Mouse (Mus musculus) heart, embryonic 14.5 days (tissue): ENCODE data around the gene Sap18. TPM values are rescaled to one million over a fixed set of nuclear protein-coding genes. Genes with fewer than 3 reads are reported as not detected.
"Not testable (repeated sequence)": the region's sequence is repeated elsewhere in the genome, so short reads cannot be mapped to it uniquely, and the experiment has no call there.

Experiments used
- ATAC-seq: fragments of 200-750 bp; cut with Nextera tagmentation; 2 replicates; pipeline ENCODE4 v1.8.0; 2017; ENCODE audit warnings: low read depth, moderate TSS enrichment; ENCODE audit not compliant: insufficient number of reproducible peaks, insufficient read depth, low FRiP score
- H3K27ac ChIP-seq, 2 experiments: fragments of 200-500 bp in 1 of 2; fragments of 300-500 bp in 1 of 2; sonication (generic) in 1 of 2; replicated peaks in 1 of 2; 2 replicates each; pipeline ENCODE4 v1.5.1; 2012 to 2014; ENCODE audit warnings: low read depth in 2 of 2, low read length in 2 of 2, control low read depth in 1 of 2, mild to moderate bottlenecking in 1 of 2, mixed read lengths in 1 of 2; ENCODE audit not compliant: control insufficient read depth in 1 of 2, insufficient read depth in 1 of 2
- H3K27me3 ChIP-seq: fragments of 300-500 bp; sonication (generic); 2 replicates; pipeline ENCODE4 v1.6.1; 2014; ENCODE audit warnings: mild to moderate bottlenecking, low read length, control low read depth; ENCODE audit not compliant: control insufficient read depth, insufficient read depth
- H3K36me3 ChIP-seq: fragments of 300-500 bp; sonication (generic); 2 replicates; pipeline ENCODE4 v1.6.1; 2014; ENCODE audit warnings: mild to moderate bottlenecking, control low read depth, low read length, mixed read lengths; ENCODE audit not compliant: control insufficient read depth, insufficient read depth
- H3K4me1 ChIP-seq, 2 experiments: fragments of 200-500 bp in 1 of 2; fragments of 300-500 bp in 1 of 2; sonication (generic) in 1 of 2; 2 replicates each; pipeline ENCODE4 v1.6.1; 2012 to 2014; ENCODE audit warnings: low read length in 2 of 2, control low read depth in 1 of 2, mixed read lengths in 1 of 2; ENCODE audit not compliant: control insufficient read depth in 2 of 2, insufficient read depth in 2 of 2
- H3K4me2 ChIP-seq: fragments of 300-500 bp; sonication (generic); 2 replicates; pipeline ENCODE4 v1.6.1; 2014; ENCODE audit warnings: mild to moderate bottlenecking, low read length
- H3K4me3 ChIP-seq, 2 experiments: fragments of 200-500 bp in 1 of 2; fragments of 300-500 bp in 1 of 2; sonication (generic) in 1 of 2; 2 replicates each; pipeline ENCODE4 v1.5.1; 2012 to 2014; ENCODE audit warnings: low read length in 2 of 2, mild to moderate bottlenecking in 2 of 2, control low read depth in 1 of 2, low read depth in 1 of 2, moderate library complexity in 1 of 2; ENCODE audit not compliant: control insufficient read depth in 1 of 2, insufficient read depth in 1 of 2
- H3K9ac ChIP-seq: fragments of 300-500 bp; sonication (generic); 2 replicates; pipeline ENCODE4 v1.6.1; 2014; ENCODE audit warnings: mild to moderate bottlenecking, low read length
- H3K9me3 ChIP-seq: fragments of 300-500 bp; sonication (generic); 2 replicates; pipeline ENCODE4 v1.6.1; 2016; ENCODE audit warnings: low read length, control low read depth; ENCODE audit not compliant: control insufficient read depth
- WGBS: fragments of 180-500 bp; shearing (Covaris S2); extraction: QIAGEN DNeasy Blood & Tissue Kit; methylation state at CpG from one replicate; pipeline ENCODE4 v1.1.7; 2014; 5-methylcytosine and 5-hydroxymethylcytosine counted together
- polyA plus RNA-seq: library from polyadenylated mRNA; unstranded; fragments of >200 nt; fragmentation: Nextera tagmentation; extraction: Ambion mirVana; gene quantifications from 2 replicates; pipeline ENCODE4 v1.2.1, GENCODE M21; 2014

Sap18 gene
- polyA plus RNA-seq, 1 experiment from 2014 or later, result 23.3 TPM

- no peak for ATAC-seq
- Histone ChIP-seq H3K4me2 (peak overlapping the region; percentile 80), H3K4me1 (peaks cover 0 to 9% of the 10 kb centered on the region in 2 experiments; a peak in 2 of 4 replicates), H3K9me3 (no peaks in the 10 kb centered on the region), H3K27ac (0 out of 4 replicates have a peak overlapping the region, but pooled peaks of 1 of the 2 experiments have one; percentile 80), H3K9ac (peak overlapping the region; percentile 85), H3K4me3 (peak overlapping the region in 1 of 2 experiments; percentile 75; a peak in 3 of 4 replicates), H3K36me3 (peaks cover 9% of the 10 kb centered on the region), H3K27me3 (no peaks in the 10 kb centered on the region)
- 54% methylated on average over 1 of the region's 1 CpGs for WGBS
These were observed 29.3 kb downstream of the Sap18 start for GRCm38 (mm10) chr14:57827284-57827683.

GRCm38 (mm10) chr14:57833526-57833925 is 35.5 kb downstream of the Sap18 start:
- H3K36me3 ChIP-seq, result peaks cover 48% of the 10 kb centered on the region
- H3K4me1 ChIP-seq, result no peaks in the 10 kb centered on the region
- no peak for ATAC-seq
- WGBS, result 86% methylated on average over 2 of the region's 2 CpGs
- no peak overlapping the region for H3K9ac ChIP-seq
- no peaks in the 10 kb centered on the region for H3K27me3 ChIP-seq
- no peaks in the 10 kb centered on the region for H3K9me3 ChIP-seq
- H3K4me3 ChIP-seq, result no peak overlapping the region
- no peak overlapping the region for H3K4me2 ChIP-seq
- H3K27ac ChIP-seq, result no peak overlapping the region

- no peak for ATAC-seq
- Histone ChIP-seq H3K4me2 (no peak overlapping the region), H3K4me1 (no peaks in the 10 kb centered on the region), H3K36me3 (peaks cover 60% of the 10 kb centered on the region), H3K27ac (no peak overlapping the region), H3K27me3 (no peaks in the 10 kb centered on the region), H3K9ac (no peak overlapping the region), H3K9me3 (no peaks in the 10 kb centered on the region), H3K4me3 (no peak overlapping the region)
- 75% methylated on average over 10 of the region's 10 CpGs for WGBS
These were observed 37.2 kb downstream of the Sap18 start for GRCm38 (mm10) chr14:57835157-57835556.

GRCm38 (mm10) chr14:57844535-57844934 is 46.6 kb downstream of the Sap18 start:
- Histone ChIP-seq H3K4me3 (no peak overlapping the region), H3K9me3 (no peaks in the 10 kb centered on the region), H3K27ac (no peak overlapping the region), H3K9ac (no peak overlapping the region), H3K36me3 (peaks cover 65% of the 10 kb centered on the region), H3K27me3 (no peaks in the 10 kb centered on the region), H3K4me1 (no peaks in the 10 kb centered on the region), H3K4me2 (no peak overlapping the region)
- ATAC-seq, result no peak
- 79% methylated on average over 3 of the region's 3 CpGs for WGBS

GRCm38 (mm10) chr14:57848061-57848460 is 50.1 kb downstream of the Sap18 start:
- H3K9ac ChIP-seq, ATAC-seq, H3K9me3 ChIP-seq, H3K27ac ChIP-seq, H3K4me3 ChIP-seq, H3K4me2 ChIP-seq, H3K27me3 ChIP-seq, H3K4me1 ChIP-seq: not testable (repeated sequence)
- peaks cover 66% of the 10 kb centered on the region for H3K36me3 ChIP-seq
- WGBS, result 84% methylated on average over 5 of the region's 5 CpGs

- WGBS, result 95% methylated on average over 2 of the region's 2 CpGs
- H3K4me1 ChIP-seq, result no peaks in the 10 kb centered on the region
- no peak for ATAC-seq
- H3K27me3 ChIP-seq, result no peaks in the 10 kb centered on the region
- H3K4me2 ChIP-seq, result no peak overlapping the region
- peaks cover 70% of the 10 kb centered on the region for H3K36me3 ChIP-seq
- no peaks in the 10 kb centered on the region for H3K9me3 ChIP-seq
- H3K27ac ChIP-seq, result no peak overlapping the region
- H3K4me3 ChIP-seq, result no peak overlapping the region
- H3K9ac ChIP-seq, result no peak overlapping the region
These were observed 50.7 kb downstream of the Sap18 start for GRCm38 (mm10) chr14:57848646-57849045.

GRCm38 (mm10) chr14:57850330-57850729 is 52.4 kb downstream of the Sap18 start:
- H3K4me3 ChIP-seq, result no peak overlapping the region
- no peak overlapping the region for H3K9ac ChIP-seq
- ATAC-seq, result no peak
- WGBS, result 82% methylated on average over 3 of the region's 3 CpGs
- no peaks in the 10 kb centered on the region for H3K9me3 ChIP-seq
- H3K4me2 ChIP-seq, result no peak overlapping the region
- H3K27ac ChIP-seq, result no peak overlapping the region
- H3K4me1 ChIP-seq, result no peaks in the 10 kb centered on the region
- H3K36me3 ChIP-seq, result peaks cover 63% of the 10 kb centered on the region
- H3K27me3 ChIP-seq, result no peaks in the 10 kb centered on the region

- WGBS, result 75% methylated on average over 2 of the region's 2 CpGs
- Histone ChIP-seq H3K4me1 (no peaks in the 10 kb centered on the region), H3K4me2 (no peak overlapping the region), H3K9ac (no peak overlapping the region), H3K4me3 (no peak overlapping the region), H3K27me3 (no peaks in the 10 kb centered on the region), H3K9me3 (no peaks in the 10 kb centered on the region), H3K36me3 (peaks cover 68% of the 10 kb centered on the region), H3K27ac (no peak overlapping the region)
- no peak for ATAC-seq
These were observed 55.0 kb downstream of the Sap18 start for GRCm38 (mm10) chr14:57852961-57853360.
